Mouse (Mus musculus) forebrain, embryonic 13.5 days (tissue): ENCODE results near the gene Gatd1. TPM values are rescaled to one million over a fixed set of nuclear protein-coding genes. Genes with fewer than 3 reads are reported as not detected.

Experiments used
- ATAC-seq: fragments of 200-750 bp; cut with Nextera tagmentation; 2 replicates; pipeline ENCODE4 v1.8.0; 2017
- H3K27ac ChIP-seq: fragments of 300-500 bp; sonication (generic); 2 replicates; pipeline ENCODE4 v1.5.1; 2015; ENCODE audit warnings: inconsistent platforms, mild to moderate bottlenecking, moderate library complexity
- H3K27me3 ChIP-seq: fragments of 300-500 bp; sonication (generic); 2 replicates; pipeline ENCODE4 v1.6.1; 2015; ENCODE audit warnings: mild to moderate bottlenecking, inconsistent platforms
- H3K36me3 ChIP-seq: fragments of 300-500 bp; sonication (generic); 2 replicates; pipeline ENCODE4 v1.6.1; 2015; ENCODE audit warnings: mild to moderate bottlenecking, inconsistent platforms; ENCODE audit not compliant: poor library complexity, severe bottlenecking
- H3K4me1 ChIP-seq: fragments of 300-500 bp; sonication (generic); 2 replicates; pipeline ENCODE4 v1.6.1; 2015; ENCODE audit warnings: inconsistent platforms
- H3K4me2 ChIP-seq: fragments of 300-500 bp; sonication (generic); 2 replicates; pipeline ENCODE4 v1.6.1; 2015; ENCODE audit warnings: inconsistent platforms, mild to moderate bottlenecking, moderate library complexity
- H3K4me3 ChIP-seq: fragments of 300-500 bp; sonication (generic); 2 replicates; pipeline ENCODE4 v1.5.1; 2015; ENCODE audit warnings: mild to moderate bottlenecking, inconsistent platforms
- H3K9ac ChIP-seq: fragments of 300-500 bp; sonication (generic); 2 replicates; pipeline ENCODE4 v1.6.1; 2015; ENCODE audit warnings: mild to moderate bottlenecking, inconsistent platforms
- H3K9me3 ChIP-seq: fragments of 300-500 bp; sonication (generic); replicated peaks from 2 replicates; pipeline ENCODE4 v1.6.1; 2016; ENCODE audit warnings: inconsistent platforms
- WGBS: fragments of 180-500 bp; shearing (Covaris S2); methylation state at CpG from one replicate; pipeline ENCODE4 v1.1.7; 2015; 5-methylcytosine and 5-hydroxymethylcytosine counted together
- polyA plus RNA-seq: library from polyadenylated mRNA; unstranded; fragments of >200 nt; fragmentation: Nextera tagmentation; extraction: Ambion mirVana; gene quantifications from 2 replicates; pipeline ENCODE4 v1.2.1, GENCODE M21; 2015

Gene Gatd1
- polyA plus RNA-seq, 1 experiment from 2014 or later, result 55.6 TPM

GRCm38 (mm10) chr7:141431434-141432185 lies 17.7 kb upstream of the Gatd1 start:
- 94% methylated on average over 19 of the region's 19 CpGs for WGBS
- 0 out of 2 replicates have a peak overlapping the region, but pooled peaks have one; percentile 0 for H3K9ac ChIP-seq
- H3K4me1 ChIP-seq, result peaks cover 62% of the 10 kb centered on the region

GRCm38 (mm10) chr7:141430585-141431240 lies 16.8 kb upstream of the Gatd1 start:
- no peak overlapping the region for H3K27ac ChIP-seq
- H3K9me3 ChIP-seq, result no peaks in the 10 kb centered on the region
- peaks cover 53% of the 10 kb centered on the region for H3K4me1 ChIP-seq
- no peak overlapping the region for H3K4me3 ChIP-seq
- peaks cover 55% of the 10 kb centered on the region for H3K36me3 ChIP-seq
- ATAC-seq, result no peak
- 96% methylated on average over 9 of the region's 9 CpGs for WGBS
- no peak overlapping the region for H3K4me2 ChIP-seq
- H3K27me3 ChIP-seq, result no peaks in the 10 kb centered on the region
- no peak overlapping the region; the same call in 1 of the 2 replicates for H3K9ac ChIP-seq

More at GRCm38 (mm10) chr7:141431434-141432185, 17.7 kb upstream of the Gatd1 start:
- ATAC-seq, result no peak
- peaks cover 49% of the 10 kb centered on the region for H3K36me3 ChIP-seq
- no peaks in the 10 kb centered on the region for H3K9me3 ChIP-seq
- H3K27me3 ChIP-seq, result no peaks in the 10 kb centered on the region
- H3K4me3 ChIP-seq, result no peak overlapping the region
- no peak overlapping the region for H3K27ac ChIP-seq
- H3K4me2 ChIP-seq, result no peak overlapping the region

GRCm38 (mm10) chr7:141429840-141430584 lies 16.1 kb upstream of the Gatd1 start:
- 69% methylated on average over 9 of the region's 9 CpGs for WGBS
- peaks cover 55% of the 10 kb centered on the region for H3K36me3 ChIP-seq
- H3K4me3 ChIP-seq, result peak overlapping the region; percentile 52; the same call in 1 of the 2 replicates
- H3K27ac ChIP-seq, result peak overlapping the region; percentile 62; the same call in 1 of the 2 replicates
- no peak overlapping the region; the same call in 1 of the 2 replicates for H3K9ac ChIP-seq
- H3K4me1 ChIP-seq, result peaks cover 47% of the 10 kb centered on the region
- H3K9me3 ChIP-seq, result no peaks in the 10 kb centered on the region
- ATAC-seq, result peak; percentile 7
- no peaks in the 10 kb centered on the region for H3K27me3 ChIP-seq
- peak overlapping the region; percentile 91 for H3K4me2 ChIP-seq

GRCm38 (mm10) chr7:141429310-141429709 lies 15.4 kb upstream of the Gatd1 start, which contains the start of gene Cend1:
TSS of gene Cend1 (minus strand) at chr7:141429491.
- peak within 1 kb of the TSS; percentile 62 for H3K27ac ChIP-seq
- H3K27me3 ChIP-seq, result no peaks in the 10 kb centered on the region

GRCm38 (mm10) chr7:141428701-141429100 lies 14.8 kb upstream of the Gatd1 start:
- no peaks in the 10 kb centered on the region for H3K9me3 ChIP-seq
- 54% methylated on average over 5 of the region's 5 CpGs for WGBS
- H3K4me1 ChIP-seq, result peaks cover 34% of the 10 kb centered on the region
- H3K4me2 ChIP-seq, result peak overlapping the region; percentile 91
- peak overlapping the region; percentile 79 for H3K9ac ChIP-seq
- peak overlapping the region; percentile 62 for H3K27ac ChIP-seq
- H3K36me3 ChIP-seq, result peaks cover 53% of the 10 kb centered on the region
- no peaks in the 10 kb centered on the region for H3K27me3 ChIP-seq
- H3K4me3 ChIP-seq, result peak overlapping the region; percentile 52
- ATAC-seq, result peak; percentile 0; the same call in 1 of the 2 replicates

More at GRCm38 (mm10) chr7:141429310-141429709, 15.4 kb upstream of the Gatd1 start, which contains the start of gene Cend1:
- under 1% methylated on average over 19 of the region's 19 CpGs for WGBS
- Histone ChIP-seq H3K4me1 (peaks cover 40% of the 10 kb centered on the region), H3K4me3 (peak within 1 kb of the TSS; percentile 52), H3K36me3 (peaks cover 55% of the 10 kb centered on the region), H3K9ac (peak within 1 kb of the TSS; percentile 79), H3K4me2 (peak within 1 kb of the TSS; percentile 91), H3K9me3 (no peaks in the 10 kb centered on the region)
- ATAC-seq, result peak; percentile 87

GRCm38 (mm10) chr7:141426948-141427730 lies 13.2 kb upstream of the Gatd1 start:
- H3K4me2 ChIP-seq, result no peak overlapping the region
- H3K9ac ChIP-seq, result no peak overlapping the region
- H3K4me1 ChIP-seq, result peaks cover 23% of the 10 kb centered on the region
- peaks cover 37% of the 10 kb centered on the region for H3K36me3 ChIP-seq
- no peak for ATAC-seq
- no peak overlapping the region for H3K4me3 ChIP-seq
- H3K27ac ChIP-seq, result no peak overlapping the region
- H3K9me3 ChIP-seq, result no peaks in the 10 kb centered on the region
- 90% methylated on average over 12 of the region's 12 CpGs for WGBS
- H3K27me3 ChIP-seq, result no peaks in the 10 kb centered on the region

GRCm38 (mm10) chr7:141423811-141424210 lies 9.9 kb upstream of the Gatd1 start:
- Histone ChIP-seq H3K9ac (no peak overlapping the region), H3K36me3 (peaks cover 16% of the 10 kb centered on the region), H3K27me3 (no peaks in the 10 kb centered on the region), H3K27ac (no peak overlapping the region), H3K4me2 (no peak overlapping the region), H3K4me3 (no peak overlapping the region), H3K4me1 (peaks cover 7% of the 10 kb centered on the region), H3K9me3 (no peaks in the 10 kb centered on the region)
- 81% methylated on average over 4 of the region's 4 CpGs for WGBS
- ATAC-seq, result no peak

GRCm38 (mm10) chr7:141420030-141420702 lies 6.2 kb upstream of the Gatd1 start:
- 88% methylated on average over 9 of the region's 9 CpGs for WGBS
- ATAC-seq, result no peak

GRCm38 (mm10) chr7:141418970-141419369 lies 5.0 kb upstream of the Gatd1 start:
- 65% methylated on average over 7 of the region's 7 CpGs for WGBS

More at GRCm38 (mm10) chr7:141420030-141420702, 6.2 kb upstream of the Gatd1 start:
- H3K9me3 ChIP-seq, result no peaks in the 10 kb centered on the region
- H3K27ac ChIP-seq, result no peak overlapping the region
- H3K4me3 ChIP-seq, result no peak overlapping the region
- H3K27me3 ChIP-seq, result peaks cover 3% of the 10 kb centered on the region; the same call in 1 of the 2 replicates
- H3K9ac ChIP-seq, result no peak overlapping the region
- no peak overlapping the region for H3K4me2 ChIP-seq
- no peaks in the 10 kb centered on the region for H3K4me1 ChIP-seq
- no peaks in the 10 kb centered on the region for H3K36me3 ChIP-seq

GRCm38 (mm10) chr7:141417731-141418681 lies 4.1 kb upstream of the Gatd1 start:
- Histone ChIP-seq H3K27me3 (peaks cover 3% of the 10 kb centered on the region; the same call in 1 of the 2 replicates), H3K4me1 (peaks cover 10% of the 10 kb centered on the region), H3K4me3 (no peak overlapping the region), H3K9ac (no peak overlapping the region), H3K9me3 (no peaks in the 10 kb centered on the region), H3K27ac (no peak overlapping the region), H3K36me3 (no peaks in the 10 kb centered on the region), H3K4me2 (no peak overlapping the region)
- no peak for ATAC-seq
- 70% methylated on average over 8 of the region's 8 CpGs for WGBS

More at GRCm38 (mm10) chr7:141418970-141419369, 5.0 kb upstream of the Gatd1 start:
- no peak overlapping the region for H3K27ac ChIP-seq
- H3K4me2 ChIP-seq, result no peak overlapping the region
- H3K4me3 ChIP-seq, result no peak overlapping the region
- H3K36me3 ChIP-seq, result no peaks in the 10 kb centered on the region
- H3K9ac ChIP-seq, result no peak overlapping the region
- peaks cover 3% of the 10 kb centered on the region; the same call in 1 of the 2 replicates for H3K27me3 ChIP-seq
- H3K9me3 ChIP-seq, result no peaks in the 10 kb centered on the region
- H3K4me1 ChIP-seq, result peaks cover 6% of the 10 kb centered on the region
- ATAC-seq, result no peak
